Mouse (Mus musculus) kidney, embryonic 15.5 days (tissue): ENCODE results near the gene Otub1. TPM values are rescaled to one million over a fixed set of nuclear protein-coding genes. Genes with fewer than 3 reads are reported as not detected.

Source experiments
- ATAC-seq: fragments of 200-750 bp; cut with Nextera tagmentation; replicated peaks from 2 replicates; pipeline ENCODE4 v1.8.0; 2017; ENCODE audit warnings: moderate TSS enrichment; ENCODE audit not compliant: low FRiP score
- H3K27ac ChIP-seq: fragments of 300-500 bp; sonication (generic); 2 replicates; pipeline ENCODE4 v1.5.1; 2015; ENCODE audit warnings: mild to moderate bottlenecking, inconsistent platforms
- H3K27me3 ChIP-seq: fragments of 300-500 bp; sonication (generic); 2 replicates; pipeline ENCODE4 v1.6.1; 2015; ENCODE audit warnings: inconsistent platforms
- H3K36me3 ChIP-seq: fragments of 300-500 bp; sonication (generic); 2 replicates; pipeline ENCODE4 v1.6.1; 2015; ENCODE audit warnings: inconsistent platforms
- H3K4me1 ChIP-seq: fragments of 300-500 bp; sonication (generic); 2 replicates; pipeline ENCODE4 v1.6.1; 2015; ENCODE audit warnings: inconsistent platforms
- H3K4me2 ChIP-seq: fragments of 300-500 bp; sonication (generic); 2 replicates; pipeline ENCODE4 v1.6.1; 2015; ENCODE audit warnings: moderate library complexity, mild to moderate bottlenecking, inconsistent platforms
- H3K4me3 ChIP-seq: fragments of 300-500 bp; sonication (generic); replicated peaks from 2 replicates; pipeline ENCODE4 v1.5.1; 2015; ENCODE audit warnings: mild to moderate bottlenecking, inconsistent platforms
- H3K9ac ChIP-seq: fragments of 300-500 bp; sonication (generic); 2 replicates; pipeline ENCODE4 v1.6.1; 2015; ENCODE audit warnings: mild to moderate bottlenecking, inconsistent platforms
- H3K9me3 ChIP-seq: fragments of 300-500 bp; sonication (generic); replicated peaks from 2 replicates; pipeline ENCODE4 v1.6.1; 2016; ENCODE audit warnings: inconsistent platforms
- WGBS: fragments of 180-500 bp; shearing (Covaris S2); methylation state at CpG from one replicate; pipeline ENCODE4 v1.1.7; 2015; ENCODE audit warnings: mixed read lengths; 5-methylcytosine and 5-hydroxymethylcytosine counted together
- polyA plus RNA-seq: library from polyadenylated mRNA; unstranded; fragments of >200 nt; fragmentation: Nextera tagmentation; extraction: Ambion mirVana; gene quantifications from 2 replicates; pipeline ENCODE4 v1.2.1, GENCODE M21; 2015

Gene Otub1
- polyA plus RNA-seq, 1 experiment from 2014 or later: 224 TPM

DNA sequence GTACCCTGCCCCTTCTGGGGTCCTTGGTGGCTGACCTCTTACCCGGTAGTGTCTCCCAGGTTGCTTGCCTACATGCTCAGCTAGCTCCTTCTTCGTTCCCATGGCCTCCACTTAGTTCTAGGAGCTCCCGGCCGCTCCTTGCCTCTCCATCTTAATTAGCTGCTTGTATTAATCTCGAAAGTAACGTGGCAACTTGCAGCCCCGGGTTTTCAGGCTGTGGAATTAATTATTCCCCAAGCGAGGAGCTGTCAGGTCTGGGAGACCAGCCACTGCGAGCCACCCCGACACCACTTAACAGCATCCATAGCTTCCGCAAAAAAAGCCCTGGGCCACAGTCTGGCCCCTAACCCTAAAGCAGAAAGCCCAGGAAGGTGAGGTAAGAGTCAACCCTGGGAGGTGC is 22.7 kb downstream of the Otub1 start:
- no peak overlapping the region for H3K27ac ChIP-seq
- no peaks in the 10 kb centered on the region for H3K36me3 ChIP-seq
- no peaks in the 10 kb centered on the region for H3K9me3 ChIP-seq
- ATAC-seq: no peak
- H3K4me2 ChIP-seq: no peak overlapping the region
- H3K4me3 ChIP-seq: no peak overlapping the region
- H3K9ac ChIP-seq: no peak overlapping the region
- WGBS: 64% methylated on average over 11 of the region's 11 CpGs
- peaks cover 81% of the 10 kb centered on the region for H3K27me3 ChIP-seq
- peaks cover 75% of the 10 kb centered on the region for H3K4me1 ChIP-seq

DNA sequence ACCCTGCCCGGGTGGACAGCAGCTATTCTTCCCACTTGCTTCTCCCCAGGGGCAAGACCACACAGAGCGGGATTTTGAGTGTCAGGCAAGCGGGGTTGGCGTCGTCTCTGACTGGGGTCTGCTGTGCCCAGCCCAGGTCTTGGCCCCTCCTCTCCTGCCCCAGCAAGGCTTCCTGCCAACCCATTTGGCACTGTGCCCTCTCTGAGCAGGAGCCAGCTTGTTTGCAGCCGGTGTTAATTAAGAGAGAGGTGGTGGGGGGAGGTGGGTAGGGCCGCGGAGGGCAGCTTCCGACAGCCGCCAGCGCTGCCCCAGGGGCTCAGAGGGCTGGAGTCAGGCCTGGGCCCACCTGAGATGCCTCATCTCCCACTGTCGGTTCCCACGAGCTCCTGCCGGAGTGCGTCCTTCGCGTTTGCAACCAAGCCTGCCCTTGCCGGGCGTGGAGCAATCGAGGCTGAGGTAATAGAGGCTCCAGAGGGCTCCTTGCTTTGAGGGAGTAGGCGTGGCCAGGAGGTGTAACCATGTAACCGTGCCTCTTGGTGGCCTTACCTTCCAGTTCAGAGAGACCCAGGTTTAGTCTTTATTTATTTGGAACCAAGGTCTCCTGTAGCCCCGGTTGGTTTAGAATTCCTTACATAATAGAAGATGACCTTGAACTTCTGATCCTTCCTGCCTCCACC is 23.7 kb downstream of the Otub1 start:
- H3K36me3 ChIP-seq: no peaks in the 10 kb centered on the region
- 0 out of 2 replicates have a peak overlapping the region, but pooled peaks have one; percentile 7 for H3K4me3 ChIP-seq
- peaks cover 76% of the 10 kb centered on the region for H3K27me3 ChIP-seq
- H3K4me1 ChIP-seq: peaks cover 78% of the 10 kb centered on the region
- peak overlapping the region; percentile 68 for H3K27ac ChIP-seq
- WGBS: 5% methylated on average over 23 of the region's 23 CpGs
- peak overlapping the region; percentile 46 for H3K4me2 ChIP-seq
- ATAC-seq: peak; percentile 38; the same call in 1 of the 2 replicates
- H3K9ac ChIP-seq: 0 out of 2 replicates have a peak overlapping the region, but pooled peaks have one; percentile 28
- H3K9me3 ChIP-seq: no peaks in the 10 kb centered on the region

DNA sequence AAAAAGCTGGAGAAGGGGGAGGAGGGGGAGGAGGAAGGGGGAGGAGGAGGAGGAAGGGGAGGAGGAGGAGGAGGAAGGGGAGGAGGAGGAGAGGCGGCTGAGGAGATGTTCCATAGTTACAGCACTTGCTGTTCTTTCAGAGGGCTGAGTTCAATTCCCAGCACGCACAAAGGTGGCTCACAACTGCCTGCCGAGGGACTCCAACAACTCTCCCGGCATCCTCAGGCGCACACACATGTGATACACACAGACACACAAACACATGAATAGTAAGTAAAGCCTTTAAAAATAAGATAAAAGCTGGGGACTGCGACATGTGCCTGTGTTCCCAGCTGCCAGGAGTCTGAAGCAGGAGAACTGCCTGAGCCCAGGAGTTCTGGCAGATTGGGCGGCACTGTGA is 24.6 kb downstream of the Otub1 start:
- no peak for ATAC-seq
- H3K4me1 ChIP-seq: peaks cover 75% of the 10 kb centered on the region
- no peak overlapping the region for H3K4me2 ChIP-seq
- H3K4me3 ChIP-seq: no peak overlapping the region
- H3K9ac ChIP-seq: no peak overlapping the region
- H3K36me3 ChIP-seq: no peaks in the 10 kb centered on the region
- 65% methylated on average over 7 of the region's 7 CpGs for WGBS
- H3K9me3 ChIP-seq: no peaks in the 10 kb centered on the region
- H3K27me3 ChIP-seq: peaks cover 74% of the 10 kb centered on the region
- peak overlapping the region; percentile 68; the same call in 1 of the 2 replicates for H3K27ac ChIP-seq

DNA sequence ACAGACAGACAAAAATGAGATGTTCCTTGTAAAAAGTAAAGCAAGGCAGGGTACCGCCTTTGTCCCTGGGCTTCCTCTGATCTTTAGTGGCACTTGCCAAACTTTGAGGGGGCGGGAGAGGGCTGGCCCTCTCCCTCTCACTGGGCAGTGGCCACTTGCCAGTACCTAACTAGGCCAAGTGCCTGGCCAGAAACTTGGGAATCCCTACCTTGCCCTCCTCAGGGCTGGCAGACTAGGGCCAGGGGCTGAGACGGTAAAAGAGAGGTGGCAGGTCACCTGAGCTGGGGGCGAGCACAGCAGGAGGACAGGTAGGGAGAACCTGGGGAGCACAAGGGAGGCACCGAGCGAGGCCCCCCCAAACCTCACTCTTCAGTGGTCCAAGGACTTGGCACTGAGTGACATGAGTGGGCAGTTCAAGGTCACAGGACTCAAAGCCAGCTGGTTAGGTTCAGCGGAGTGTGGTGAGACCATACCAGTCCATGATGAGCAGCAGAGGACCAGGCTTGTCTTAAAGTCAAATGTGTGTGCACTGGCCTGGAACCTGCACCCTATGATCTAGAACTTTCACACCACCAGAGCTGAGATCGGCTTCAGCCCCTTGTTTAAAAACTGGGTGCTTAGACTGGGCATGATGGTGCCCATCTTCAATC is 25.2 kb downstream of the Otub1 start:
- H3K4me3 ChIP-seq: no peak overlapping the region
- WGBS: 76% methylated on average over 8 of the region's 8 CpGs
- H3K4me1 ChIP-seq: peaks cover 75% of the 10 kb centered on the region
- no peak overlapping the region for H3K4me2 ChIP-seq
- H3K27me3 ChIP-seq: peaks cover 73% of the 10 kb centered on the region
- H3K9ac ChIP-seq: no peak overlapping the region
- no peak for ATAC-seq
- no peaks in the 10 kb centered on the region for H3K36me3 ChIP-seq
- H3K27ac ChIP-seq: no peak overlapping the region
- no peaks in the 10 kb centered on the region for H3K9me3 ChIP-seq

DNA sequence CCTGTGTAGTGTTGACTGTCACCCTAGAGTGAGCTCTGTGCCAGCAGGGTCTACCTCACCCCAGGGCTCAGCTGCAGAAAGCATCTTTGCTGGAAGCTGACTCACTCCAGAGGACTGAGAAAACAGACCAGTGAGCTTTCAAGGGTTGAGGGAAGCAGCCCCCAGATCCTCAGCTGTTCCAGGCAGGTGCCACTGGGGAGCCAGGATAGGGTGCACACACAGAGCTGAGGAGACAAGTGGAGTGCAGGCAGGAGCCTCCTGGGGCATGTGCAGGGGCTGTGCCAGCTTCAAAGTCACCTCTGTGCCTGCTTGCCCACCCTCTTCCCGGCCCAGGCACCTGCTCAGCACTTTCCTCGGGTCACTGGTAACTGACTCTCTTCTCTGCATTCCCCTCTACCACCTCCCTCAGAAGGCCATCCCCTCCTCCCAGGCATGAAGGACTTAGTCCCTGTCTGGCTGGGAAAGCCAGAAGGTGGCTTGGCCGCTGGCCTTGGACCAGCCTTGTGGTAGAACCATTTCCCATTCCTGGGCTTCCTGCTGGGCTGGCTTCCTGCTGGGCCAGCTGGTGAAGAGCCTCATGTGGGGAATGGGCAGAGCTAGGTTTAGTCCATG is 27.2 kb downstream of the Otub1 start:
- H3K9ac ChIP-seq: no peak overlapping the region
- H3K4me1 ChIP-seq: peaks cover 66% of the 10 kb centered on the region
- no peaks in the 10 kb centered on the region for H3K36me3 ChIP-seq
- H3K4me2 ChIP-seq: no peak overlapping the region
- WGBS: 23% methylated on average over 3 of the region's 3 CpGs
- ATAC-seq: peak; percentile 46
- H3K27me3 ChIP-seq: peaks cover 63% of the 10 kb centered on the region
- H3K27ac ChIP-seq: peak overlapping the region; percentile 75
- no peak overlapping the region for H3K4me3 ChIP-seq
- H3K9me3 ChIP-seq: no peaks in the 10 kb centered on the region

DNA sequence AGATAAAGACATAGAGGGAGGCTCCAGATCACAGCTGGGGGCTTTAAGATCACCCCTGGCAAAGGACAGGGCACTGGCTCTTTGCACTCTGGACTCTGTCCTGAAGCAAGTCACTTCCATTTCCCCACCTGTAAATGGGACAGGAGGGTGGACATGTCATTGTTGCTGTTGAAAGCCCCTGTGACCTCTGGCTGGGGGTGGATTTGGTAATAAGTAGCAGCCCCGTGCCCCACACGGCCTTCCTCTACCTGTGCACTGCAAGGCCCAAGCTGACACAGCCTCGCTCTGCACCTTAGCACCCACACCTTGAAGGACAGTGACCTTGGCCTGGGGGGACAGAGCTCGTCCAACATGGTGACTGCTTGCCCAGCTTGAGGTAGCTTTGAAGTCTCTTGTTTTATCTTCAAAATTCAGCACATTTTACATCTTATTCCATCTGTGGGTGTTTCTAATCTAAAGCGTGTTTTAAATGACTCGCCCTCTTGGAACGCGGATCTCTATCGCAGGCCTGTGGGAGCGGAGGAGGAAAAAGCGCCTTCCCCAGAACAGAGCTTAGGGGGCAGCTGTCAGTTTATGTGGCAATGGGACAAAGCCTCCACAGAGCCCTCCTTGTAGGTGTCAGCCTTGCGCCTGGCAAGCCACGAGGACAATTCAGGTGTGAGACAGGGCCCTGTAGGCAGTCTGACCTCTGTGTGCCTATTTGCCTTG is 28.2 kb downstream of the Otub1 start:
- 61% methylated on average over 13 of the region's 13 CpGs for WGBS
- Histone ChIP-seq H3K27ac (peak overlapping the region; percentile 75), H3K9ac (peak overlapping the region; percentile 5; the same call in 1 of the 2 replicates), H3K9me3 (no peaks in the 10 kb centered on the region), H3K36me3 (no peaks in the 10 kb centered on the region), H3K4me1 (peaks cover 63% of the 10 kb centered on the region), H3K27me3 (peaks cover 54% of the 10 kb centered on the region), H3K4me3 (no peak overlapping the region), H3K4me2 (no peak overlapping the region)
- no peak for ATAC-seq

DNA sequence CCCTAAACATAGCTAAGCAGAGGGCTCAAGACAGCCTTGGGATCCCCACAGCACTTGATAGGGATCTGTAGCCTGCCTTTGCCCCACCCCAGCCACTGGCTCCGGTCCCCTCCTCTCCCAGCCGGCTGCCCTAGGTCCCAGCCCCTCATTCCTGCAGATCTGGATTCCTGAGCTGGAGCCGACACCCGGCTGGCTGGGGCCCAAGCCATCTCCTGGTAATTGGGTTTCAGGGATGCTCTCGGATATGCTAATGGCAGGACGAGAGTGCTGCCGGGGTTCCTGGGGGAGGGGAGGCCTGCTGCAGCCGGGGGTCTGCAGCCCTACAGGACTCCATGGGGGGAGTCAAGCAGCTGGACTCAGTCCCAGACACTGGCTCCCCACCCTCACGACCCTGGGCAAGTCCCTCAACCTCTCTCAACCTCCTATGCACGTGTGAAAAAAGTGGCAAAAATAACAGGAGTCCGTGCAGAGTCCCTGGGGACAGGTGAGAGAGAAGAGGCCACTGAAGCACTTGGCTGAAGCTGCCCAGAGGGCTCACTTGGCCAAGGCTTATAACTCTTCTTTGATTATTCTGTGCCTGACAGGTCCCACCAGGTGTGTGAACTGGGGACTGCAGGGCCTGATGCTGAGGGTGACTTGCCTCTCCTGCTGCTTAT is 29.9 kb downstream of the Otub1 start:
- Histone ChIP-seq H3K36me3 (no peaks in the 10 kb centered on the region), H3K4me3 (no peak overlapping the region), H3K4me2 (no peak overlapping the region), H3K27me3 (peaks cover 39% of the 10 kb centered on the region), H3K27ac (0 out of 2 replicates have a peak overlapping the region, but pooled peaks have one; percentile 24), H3K9ac (no peak overlapping the region), H3K9me3 (no peaks in the 10 kb centered on the region), H3K4me1 (peaks cover 61% of the 10 kb centered on the region)
- ATAC-seq: no peak
- 12% methylated on average over 11 of the region's 11 CpGs for WGBS

DNA sequence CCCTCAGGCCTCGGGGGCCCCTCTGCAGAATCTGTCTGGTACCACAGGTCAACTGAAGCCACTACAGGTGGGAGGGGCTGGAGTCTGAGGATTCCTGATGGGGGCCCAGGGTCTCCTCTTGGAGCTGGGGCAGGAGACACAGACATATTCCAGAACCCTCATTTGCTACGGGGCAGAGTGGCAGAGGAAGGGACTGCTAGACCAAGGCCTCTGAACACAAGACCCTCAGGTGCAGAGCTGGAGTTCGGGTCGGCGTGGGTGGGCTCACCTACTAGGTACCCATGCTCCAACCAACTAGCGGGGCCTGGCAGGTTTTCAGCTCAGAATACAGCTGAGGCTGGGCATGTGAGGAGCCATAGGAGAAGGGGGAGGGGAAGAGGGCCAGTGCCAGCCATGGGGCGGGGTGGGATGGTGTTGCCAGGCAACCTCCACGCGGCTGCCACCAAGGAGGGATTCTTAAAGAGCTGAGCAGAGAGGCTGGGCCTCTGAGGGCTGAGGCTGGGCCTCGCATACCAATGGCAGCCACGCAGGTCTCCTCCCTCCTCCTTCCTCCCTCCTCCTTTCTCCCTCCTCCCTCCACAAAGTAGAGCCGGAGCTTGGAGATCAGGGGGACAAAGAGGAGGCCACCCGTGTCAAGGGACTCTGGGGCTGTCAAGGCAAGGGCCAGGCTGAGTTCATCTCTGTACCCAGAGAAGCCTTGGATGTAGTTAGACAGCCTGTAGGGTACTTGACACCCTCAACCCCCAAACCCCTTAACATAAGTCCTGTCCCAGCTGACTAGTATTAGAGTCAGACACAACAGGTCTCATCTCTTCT is 33.9 kb downstream of the Otub1 start:
- H3K4me3 ChIP-seq: no peak overlapping the region
- H3K36me3 ChIP-seq: no peaks in the 10 kb centered on the region
- WGBS: 17% methylated on average over 13 of the region's 13 CpGs
- no peaks in the 10 kb centered on the region for H3K9me3 ChIP-seq
- H3K27me3 ChIP-seq: peaks cover 43% of the 10 kb centered on the region
- H3K9ac ChIP-seq: no peak overlapping the region
- H3K4me2 ChIP-seq: no peak overlapping the region
- ATAC-seq: peak; percentile 80
- peak overlapping the region; percentile 33; the same call in 1 of the 2 replicates for H3K27ac ChIP-seq
- peaks cover 39% of the 10 kb centered on the region for H3K4me1 ChIP-seq

DNA sequence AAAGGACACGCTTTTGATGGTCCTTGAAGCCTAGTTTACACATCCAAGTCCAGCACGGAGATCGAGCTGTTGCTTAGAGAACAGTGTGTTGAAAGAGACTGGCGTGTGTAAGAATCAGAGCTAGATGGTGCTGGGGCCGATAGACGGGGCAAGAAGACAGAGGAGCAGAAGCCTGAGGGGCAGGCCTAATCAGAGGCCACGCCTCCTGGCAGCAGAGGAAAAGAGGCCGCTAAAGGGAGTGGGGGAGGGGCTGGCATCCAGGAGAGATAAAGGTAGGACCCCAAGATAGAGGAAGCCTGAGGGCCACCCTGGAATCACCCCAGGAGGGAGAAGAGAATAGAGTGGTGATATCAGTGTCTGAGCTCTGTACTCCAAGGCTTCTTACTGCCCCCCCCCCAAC is 34.7 kb downstream of the Otub1 start:
- WGBS: 16% methylated on average over 8 of the region's 8 CpGs
- Histone ChIP-seq H3K36me3 (no peaks in the 10 kb centered on the region), H3K4me3 (no peak overlapping the region), H3K27me3 (peaks cover 44% of the 10 kb centered on the region), H3K27ac (peak overlapping the region; percentile 33; the same call in 1 of the 2 replicates), H3K9ac (no peak overlapping the region), H3K4me2 (no peak overlapping the region), H3K4me1 (peaks cover 41% of the 10 kb centered on the region), H3K9me3 (no peaks in the 10 kb centered on the region)
- ATAC-seq: no peak

DNA sequence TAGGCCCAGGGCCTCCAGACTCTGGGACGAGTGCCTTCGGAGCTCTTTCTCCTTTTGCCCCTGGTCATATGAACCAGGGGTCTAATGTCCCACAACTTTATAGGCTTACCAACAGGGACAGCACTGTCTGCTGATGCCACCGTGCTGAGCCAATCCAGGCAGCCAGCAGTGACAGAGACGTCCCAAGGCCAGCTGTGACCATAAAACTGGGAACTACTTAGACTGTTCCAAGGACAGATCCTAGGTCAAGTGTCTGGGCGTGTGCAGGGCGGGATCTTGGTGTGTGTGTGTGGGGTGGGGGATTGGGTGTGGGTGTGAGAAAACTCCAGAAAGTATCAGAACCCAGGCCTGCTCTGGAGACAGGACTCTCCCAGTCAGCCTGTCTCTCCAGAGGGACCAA is 35.2 kb downstream of the Otub1 start:
- Histone ChIP-seq H3K4me1 (peaks cover 41% of the 10 kb centered on the region), H3K9ac (no peak overlapping the region), H3K4me3 (no peak overlapping the region), H3K4me2 (no peak overlapping the region), H3K9me3 (no peaks in the 10 kb centered on the region), H3K36me3 (no peaks in the 10 kb centered on the region), H3K27ac (no peak overlapping the region), H3K27me3 (peaks cover 46% of the 10 kb centered on the region)
- WGBS: 52% methylated on average over 6 of the region's 6 CpGs
- no peak for ATAC-seq

DNA sequence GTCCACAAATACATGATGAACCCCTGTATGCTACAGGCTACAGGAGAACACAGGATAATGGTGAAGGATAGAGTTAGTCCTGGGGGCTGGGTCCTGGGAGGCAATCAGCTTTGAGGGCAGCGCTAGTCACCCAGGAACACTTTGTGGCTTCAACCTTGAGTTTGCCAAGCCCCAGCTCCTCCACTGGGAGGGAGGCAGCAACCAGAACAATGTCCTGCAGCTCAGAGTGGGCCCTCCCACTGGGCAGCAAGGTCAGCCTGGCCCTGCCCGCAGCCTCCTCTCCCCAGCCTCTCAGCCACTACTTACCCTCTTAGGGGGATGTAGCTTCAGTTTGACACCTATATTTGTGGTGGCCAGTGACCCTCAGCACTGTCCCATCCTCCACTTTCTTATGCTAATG is 37.7 kb downstream of the Otub1 start:
- Histone ChIP-seq H3K4me2 (no peak overlapping the region), H3K4me1 (peaks cover 61% of the 10 kb centered on the region), H3K4me3 (no peak overlapping the region), H3K9ac (no peak overlapping the region), H3K27me3 (peaks cover 63% of the 10 kb centered on the region), H3K36me3 (no peaks in the 10 kb centered on the region), H3K27ac (no peak overlapping the region), H3K9me3 (no peaks in the 10 kb centered on the region)
- 54% methylated on average over 2 of the region's 2 CpGs for WGBS
- ATAC-seq: no peak
